ENCODE assay signal across 8 mouse cellular contexts in genomic region chr4:137468260-137469080, GRCm38 (mm10). TPM values are rescaled to one million over a fixed set of nuclear protein-coding genes. Genes with fewer than 3 reads are reported as not detected.
DNase-seq lines count a peak whose midpoint lies in the region; ATAC-seq lines count a peak whose summit lies in the region.

Gene Hspg2 (plus strand): TSS chr4:137468769.

- peaks cover 73% of the 10 kb centered on the region for H3K4me1 ChIP-seq in heart, embryonic 12.5 days (replicated peaks)
- peaks cover 62% of the 10 kb centered on the region for H3K4me1 ChIP-seq in kidney, embryonic 16.5 days (ENCODE audit: insufficient read depth, low read length)

- no peaks in the 10 kb centered on the region for H3K27me3 ChIP-seq in heart, embryonic 12.5 days (replicated peaks)
- no peaks in the 10 kb centered on the region for H3K27me3 ChIP-seq in kidney, embryonic 16.5 days (ENCODE audit: insufficient read depth, low read length)

- peak within 1 kb of the TSS; percentile 99 for H3K9ac ChIP-seq in heart, embryonic 12.5 days
- peak within 1 kb of the TSS; percentile 84 for H3K9ac ChIP-seq in kidney, embryonic 16.5 days (replicated peaks; ENCODE audit: low read length)

- peak within 1 kb of the TSS; percentile 88 for H3K4me3 ChIP-seq in heart, embryonic 12.5 days
- H3K4me3 ChIP-seq in kidney, embryonic 16.5 days (ENCODE audit: low read length), result peak within 1 kb of the TSS; percentile 83

- peak within 1 kb of the TSS; percentile 93 for H3K27ac ChIP-seq in heart, embryonic 12.5 days (ENCODE audit: poor library complexity, severe bottlenecking)
- H3K27ac ChIP-seq in kidney, embryonic 16.5 days (ENCODE audit: low read length), result peak within 1 kb of the TSS; percentile 87

- WGBS in heart, embryonic 12.5 days, result under 1% methylated on average over 66 of the region's 72 CpGs
- under 1% methylated on average over 61 of the region's 72 CpGs for WGBS in kidney, embryonic 16.5 days

- peak; percentile 84 for ATAC-seq in heart, embryonic 12.5 days (ENCODE audit: insufficient number of reproducible peaks, low FRiP score)
- ATAC-seq in kidney, embryonic 16.5 days (ENCODE audit: low FRiP score, low TSS enrichment), result peak; percentile 87
- ATAC-seq in monocyte, adult 5-6 weeks (replicated peaks; ENCODE audit: insufficient number of reproducible peaks, low FRiP score, low TSS enrichment, poor library complexity, severe bottlenecking), result peak; percentile 77

- H3K4me2 ChIP-seq in heart, embryonic 12.5 days, result peak within 1 kb of the TSS; percentile 95
- H3K4me2 ChIP-seq in kidney, embryonic 16.5 days (replicated peaks; ENCODE audit: low read depth, low read length), result peak within 1 kb of the TSS; percentile 82

- no peaks in the 10 kb centered on the region for H3K9me3 ChIP-seq in heart, embryonic 12.5 days (replicated peaks)
- no peaks in the 10 kb centered on the region for H3K9me3 ChIP-seq in kidney, embryonic 16.5 days (ENCODE audit: low read length)

- H3K36me3 ChIP-seq in heart, embryonic 12.5 days, result peaks cover 5% of the 10 kb centered on the region
- H3K36me3 ChIP-seq in kidney, embryonic 16.5 days (ENCODE audit: insufficient read depth, low read length), result no peaks in the 10 kb centered on the region

- peak; percentile 88 for DNase-seq in CD4-positive, CD25-positive, alpha-beta regulatory T cell, adult 2 months (ENCODE audit: low read depth, low spot score)
- peak; percentile 63 for DNase-seq in brain, embryonic 18.5 days (ENCODE audit: low read depth, low spot score)
- DNase-seq in fat pad, adult 2 months (ENCODE audit: extremely low read depth, low read depth, low spot score), result peak; percentile 39
- DNase-seq in liver, result peak; percentile 98
- peak; percentile 86 to 89 for DNase-seq in spleen, postnatal 36 days (ENCODE audit: low spot score in 2 of 2)

RNA-seq across cellular contexts. Expression of gene Hspg2, which starts in this region (rescaled TPM):
- polyA plus RNA-seq in heart, embryonic 12.5 days (2016; fragmentation: Nextera tagmentation; extraction: Ambion mirVana), result 51.8 and 61.5 TPM in 2 replicates
- polyA plus RNA-seq in kidney, embryonic 16.5 days (2015; fragmentation: Nextera tagmentation; extraction: Ambion mirVana), result 39.6 and 41.7 TPM in 2 replicates
- total RNA-seq in monocyte, adult 5-6 weeks (2017), result under 0.01 TPM in 1 of 3 replicates, not detected in the others

Comparison
In these comparisons a context has a peak if more than half of its experiments do, and no peak if none do; other contexts are left out.
1. Peak in every context shown above with its lines: DNase-seq, ATAC-seq, H3K4me3 ChIP-seq and H3K27ac ChIP-seq.
2. Peak in ATAC-seq in monocyte, adult 5-6 weeks; RNA of the gene not detected or under 1 TPM.
3. DNase-seq: peak in every context shown above with its lines; median percentile 98 in liver; 88 in CD4-positive, CD25-positive, alpha-beta regulatory T cell, adult 2 months; 88 in spleen, postnatal 36 days; 63 in brain, embryonic 18.5 days; 39 in fat pad, adult 2 months.